Comparison of ENCODE assay signal across 8 mouse cellular contexts in genomic region chr1:136007211-136008158, GRCm38 (mm10). TPM values are rescaled to one million over a fixed set of nuclear protein-coding genes. Genes with fewer than 3 reads are reported as not detected.
DNase-seq lines count a peak whose midpoint lies in the region; ATAC-seq and TF ChIP-seq lines count a peak whose summit lies in the region.

Gene Tmem9, plus strand, starts transcription at chr1:136008150.

- peak within 1 kb of the TSS; percentile 14; the same call in 1 of the 2 replicates for H3K9ac ChIP-seq in forebrain, postnatal 0 days
- H3K9ac ChIP-seq in lung, embryonic 15.5 days = peak within 1 kb of the TSS; percentile 36

- H3K27ac ChIP-seq in forebrain, postnatal 0 days (ENCODE audit: low read depth, low read length) = no peak within 1 kb of the TSS
- no peak within 1 kb of the TSS for H3K27ac ChIP-seq in lung, embryonic 15.5 days

- H3K4me2 ChIP-seq in forebrain, postnatal 0 days (ENCODE audit: low read depth) = peak within 1 kb of the TSS; percentile 56
- H3K4me2 ChIP-seq in lung, embryonic 15.5 days = peak within 1 kb of the TSS; percentile 83

- H3K27me3 ChIP-seq in G1E (ENCODE audit: insufficient read depth, low read length) = peaks cover 17% of the 10 kb centered on the region
- H3K27me3 ChIP-seq in forebrain, postnatal 0 days (ENCODE audit: insufficient read depth, low read length) = peaks cover 6% of the 10 kb centered on the region; the same call in 1 of the 2 replicates
- H3K27me3 ChIP-seq in lung, embryonic 15.5 days = peaks cover 11% of the 10 kb centered on the region; the same call in 1 of the 2 replicates

- TF ChIP-seq CTCF in G1E (IDR thresholded peaks at IDR 0.05; ENCODE audit: low read depth, low read length) = no peak
- TF ChIP-seq CTCF in forebrain, postnatal 0 days (IDR thresholded peaks at IDR 0.05; ENCODE audit: low read depth) = no peak

- H3K36me3 ChIP-seq in G1E (replicated peaks) = no peaks in the 10 kb centered on the region
- no peaks in the 10 kb centered on the region for H3K36me3 ChIP-seq in forebrain, postnatal 0 days (ENCODE audit: insufficient read depth)
- H3K36me3 ChIP-seq in lung, embryonic 15.5 days = no peaks in the 10 kb centered on the region

- DNase-seq in G1E (ENCODE audit: low spot score) = peak; percentile 82
- DNase-seq in c-Kit-negative CD71-positive TER-119-positive erythroid progenitor cells, embryonic 14.5 days (ENCODE audit: low read depth, low spot score) = peak; percentile 94
- peak; percentile 45 for DNase-seq in forebrain, postnatal 0 days
- DNase-seq in heart, postnatal 36 days = peak; percentile 67 to 77
- DNase-seq in layer of hippocampus, adult 18-20 months (ENCODE audit: low spot score in 2 of 2) = peak; percentile 17 to 63
- peak; percentile 61 for DNase-seq in ovary, adult 18-20 months (ENCODE audit: low spot score)
- peak; percentile 41 for DNase-seq in thymus, postnatal 25 days

- ATAC-seq in G1E (ENCODE audit: extremely low read depth, insufficient number of reproducible peaks, low FRiP score, poor library complexity, severe bottlenecking) = peak; percentile 92
- peak; percentile 81 for ATAC-seq in forebrain, postnatal 0 days
- peak; percentile 92 for ATAC-seq in lung, embryonic 15.5 days (ENCODE audit: borderline replicate concordance, extremely low read depth, low FRiP score, low TSS enrichment)

- intact Hi-C loops in heart, postnatal 36 days (cut with DNase I) = no loop called here

- 2% methylated on average over 37 of the region's 37 CpGs for WGBS in forebrain, postnatal 0 days
- 3% methylated on average over 37 of the region's 37 CpGs for WGBS in lung, embryonic 15.5 days

- H3K4me3 ChIP-seq in G1E (ENCODE audit: low read depth, low read length) = peak within 1 kb of the TSS; percentile 67
- peak within 1 kb of the TSS; percentile 23 for H3K4me3 ChIP-seq in forebrain, postnatal 0 days (ENCODE audit: low read depth, low read length)
- peak within 1 kb of the TSS; percentile 48 for H3K4me3 ChIP-seq in lung, embryonic 15.5 days

- H3K4me1 ChIP-seq in G1E (ENCODE audit: insufficient read depth, low read depth, low read length) = peaks cover 52% of the 10 kb centered on the region
- H3K4me1 ChIP-seq in forebrain, postnatal 0 days (ENCODE audit: insufficient read depth) = no peaks in the 10 kb centered on the region
- no peaks in the 10 kb centered on the region for H3K4me1 ChIP-seq in lung, embryonic 15.5 days

- 0 out of 2 replicates have a peak, but pooled peaks cover 2% of the 10 kb centered on the region for H3K9me3 ChIP-seq in G1E (replicated peaks)
- H3K9me3 ChIP-seq in forebrain, postnatal 0 days (ENCODE audit: low read length) = no peaks in the 10 kb centered on the region
- no peaks in the 10 kb centered on the region for H3K9me3 ChIP-seq in lung, embryonic 15.5 days

RNA-seq across cellular contexts. Expression of gene Tmem9, which starts in this region (rescaled TPM):
- total RNA-seq in G1E (2014; fragmentation: Nextera tagmentation) (52.9 and 78.3 TPM in 2 replicates), G1E (2017) (63.5 and 71.3 TPM in 2 replicates)
- 74.9 and 78.0 TPM in 2 replicates for polyA plus RNA-seq in G1E (2012)
- total RNA-seq in forebrain, postnatal 0 days (2014; rRNA removed) = 91.7 and 95.5 TPM in 2 replicates
- polyA plus RNA-seq in forebrain, postnatal 0 days (2015; fragmentation: Nextera tagmentation; extraction: Ambion mirVana) = 156 and 175 TPM in 2 replicates
- total RNA-seq in heart, postnatal 36 days (2021) = 10 to 100 TPM; 16.1 to 19.4 TPM
- total RNA-seq in layer of hippocampus, adult 18-20 months (2021) = 10 to 100 TPM; 64.0 to 64.2 TPM
- 153 and 162 TPM in 2 replicates for polyA plus RNA-seq in lung, embryonic 15.5 days (2015; fragmentation: Nextera tagmentation; extraction: Ambion mirVana)

Comparison
In these comparisons a context has a peak if more than half of its experiments do, and no peak if none do; other contexts are left out.
1. DNase-seq: peak in every context shown above with its lines; median percentile 94 in c-Kit-negative CD71-positive TER-119-positive erythroid progenitor cells, embryonic 14.5 days; 82 in G1E; 72 in heart, postnatal 36 days; 61 in ovary, adult 18-20 months; 45 in forebrain, postnatal 0 days; 41 in thymus, postnatal 25 days; 40 in layer of hippocampus, adult 18-20 months.